ENCODE assay signal across 8 mouse cellular contexts in genomic region chrX:111462495-111462832, GRCm38 (mm10).
DNase-seq lines count a peak whose midpoint lies in the region; ATAC-seq and TF ChIP-seq lines count a peak whose summit lies in the region.

No protein-coding gene starts in this region.

- no peaks in the 10 kb centered on the region for H3K36me3 ChIP-seq in thymus, adult 2 months (ENCODE audit: control insufficient read depth, insufficient read depth, low read length)
- H3K36me3 ChIP-seq in heart, postnatal 0 days (replicated peaks; ENCODE audit: control insufficient read depth, insufficient read depth, low read length): no peaks in the 10 kb centered on the region
- no peaks in the 10 kb centered on the region for H3K36me3 ChIP-seq in limb, embryonic 10.5 days
- no peaks in the 10 kb centered on the region for H3K36me3 ChIP-seq in midbrain, embryonic 13.5 days

- H3K4me3 ChIP-seq in thymus, adult 2 months (ENCODE audit: control insufficient read depth, insufficient read depth, low read length): peak overlapping the region; percentile 41
- peak overlapping the region; percentile 59 for H3K4me3 ChIP-seq in heart, postnatal 0 days (ENCODE audit: low read depth, low read length)
- H3K4me3 ChIP-seq in limb, embryonic 10.5 days: peak overlapping the region; percentile 65
- H3K4me3 ChIP-seq in midbrain, embryonic 13.5 days (replicated peaks): peak overlapping the region; percentile 67

- no peaks in the 10 kb centered on the region for H3K27me3 ChIP-seq in thymus, adult 2 months (ENCODE audit: control insufficient read depth, insufficient read depth, low read length)
- no peaks in the 10 kb centered on the region for H3K27me3 ChIP-seq in heart, postnatal 0 days (ENCODE audit: control insufficient read depth, insufficient read depth, low read length)
- no peaks in the 10 kb centered on the region for H3K27me3 ChIP-seq in limb, embryonic 10.5 days (ENCODE audit: low read depth, poor library complexity, severe bottlenecking)
- no peaks in the 10 kb centered on the region for H3K27me3 ChIP-seq in midbrain, embryonic 13.5 days

- 2% methylated on average over 13 of the region's 21 CpGs for WGBS in thymus, adult 2 months
- WGBS in heart, postnatal 0 days: 13% methylated on average over 21 of the region's 21 CpGs
- WGBS in limb, embryonic 10.5 days: 14% methylated on average over 20 of the region's 21 CpGs
- 18% methylated on average over 21 of the region's 21 CpGs for WGBS in midbrain, embryonic 13.5 days

- no peaks in the 10 kb centered on the region for H3K4me1 ChIP-seq in thymus, adult 2 months (replicated peaks; ENCODE audit: control insufficient read depth, insufficient read depth, low read length)
- no peaks in the 10 kb centered on the region for H3K4me1 ChIP-seq in heart, postnatal 0 days (ENCODE audit: control insufficient read depth, insufficient read depth)
- H3K4me1 ChIP-seq in limb, embryonic 10.5 days: no peaks in the 10 kb centered on the region
- no peaks in the 10 kb centered on the region for H3K4me1 ChIP-seq in midbrain, embryonic 13.5 days (replicated peaks)

- H3K27ac ChIP-seq in thymus, adult 2 months (ENCODE audit: control insufficient read depth, insufficient read depth, low read length): no peak overlapping the region
- no peak overlapping the region for H3K27ac ChIP-seq in heart, postnatal 0 days (ENCODE audit: low read depth)
- H3K27ac ChIP-seq in limb, embryonic 10.5 days: peak overlapping the region; percentile 92
- peak overlapping the region; percentile 85 for H3K27ac ChIP-seq in midbrain, embryonic 13.5 days

- H3K9me3 ChIP-seq in heart, postnatal 0 days (replicated peaks; ENCODE audit: control insufficient read depth, low read length): no peaks in the 10 kb centered on the region
- H3K9me3 ChIP-seq in limb, embryonic 10.5 days (replicated peaks): no peaks in the 10 kb centered on the region
- H3K9me3 ChIP-seq in midbrain, embryonic 13.5 days: no peaks in the 10 kb centered on the region

- no peak for TF ChIP-seq POLR2A in thymus, adult 2 months (IDR thresholded peaks at IDR 0.05; ENCODE audit: control insufficient read depth, extremely low read depth, insufficient read depth, low read length, poor library complexity)

- ATAC-seq in heart, postnatal 0 days (ENCODE audit: insufficient read depth, low read depth): no peak
- ATAC-seq in midbrain, embryonic 13.5 days: peak; percentile 71

- H3K9ac ChIP-seq in heart, postnatal 0 days (replicated peaks; ENCODE audit: low read depth, low read length): peak overlapping the region; percentile 37; the same call in 1 of the 2 replicates
- peak overlapping the region; percentile 72 for H3K9ac ChIP-seq in midbrain, embryonic 13.5 days (replicated peaks)

- H3K4me2 ChIP-seq in heart, postnatal 0 days (ENCODE audit: low read depth, low read length): peak overlapping the region; percentile 84
- peak overlapping the region; percentile 59 for H3K4me2 ChIP-seq in midbrain, embryonic 13.5 days (replicated peaks)

- TF ChIP-seq CTCF in thymus, adult 2 months (IDR thresholded peaks at IDR 0.05; ENCODE audit: borderline replicate concordance, control insufficient read depth, extremely low read depth, insufficient read depth, low read length, poor library complexity): no peak
- no peak for TF ChIP-seq CTCF in heart, postnatal 0 days (IDR thresholded peaks at IDR 0.05; ENCODE audit: low read depth)

- TF ChIP-seq EP300 in heart, postnatal 0 days (IDR thresholded peaks at IDR 0.05; ENCODE audit: low read depth): no peak

- DNase-seq in adrenal gland, adult 2 months: peak; percentile 31
- DNase-seq in adrenal gland, postnatal 10 days: no peak
- DNase-seq in thymus, adult 2 months: peak; percentile 0
- no peak for DNase-seq in thymus, postnatal 25 days
- peak; percentile 6 for DNase-seq in heart, postnatal 0 days (ENCODE audit: low spot score)
- peak; percentile 53 for DNase-seq in limb, embryonic 10.5 days (ENCODE audit: low spot score)
- DNase-seq in B cell, adult 2 months: no peak

Comparison
In these comparisons a context has a peak if more than half of its experiments do, and no peak if none do; other contexts are left out.
1. DNase-seq: peak in adrenal gland, adult 2 months (single experiment), thymus, adult 2 months (single experiment), heart, postnatal 0 days (single experiment) and limb, embryonic 10.5 days (single experiment); none in adrenal gland, postnatal 10 days (single experiment), thymus, postnatal 25 days (single experiment) and B cell, adult 2 months (0 of 2).
2. H3K27ac ChIP-seq: peak in limb, embryonic 10.5 days (single experiment) and midbrain, embryonic 13.5 days (single experiment); none in thymus, adult 2 months (single experiment) and heart, postnatal 0 days (single experiment).
3. Peak in every context shown above with its lines, with median percentiles within 50 percentile points of each other: H3K4me3 ChIP-seq.